Mouse (Mus musculus): ENCODE measurements around the gene Nsl1. TPM values are rescaled to one million over a fixed set of nuclear protein-coding genes. Genes with fewer than 3 reads are reported as not detected.
A peak's percentile ranks its signal among the peaks of the same experiment; 100 is the strongest.

Nsl1 gene
- polyA plus RNA-seq, 1 experiment from 2014 or later: 35.9 TPM

GRCm38 (mm10) chr1:191063700-191064099, 888 bp downstream of the Nsl1 start:
- DNase-seq (ENCODE audit: low spot score): no peak
- WGBS: 56% methylated on average over 9 of the region's 9 CpGs
- Histone ChIP-seq H3K36me3 (peaks cover 41% of the 10 kb centered on the region), H3K27me3 (ENCODE audit: low read depth, poor library complexity, severe bottlenecking) (no peaks in the 10 kb centered on the region), H3K9me3 (replicated peaks) (no peaks in the 10 kb centered on the region), H3K4me1 (peaks cover 26% of the 10 kb centered on the region), H3K4me3 (peak overlapping the region; percentile 85), H3K27ac (replicated peaks) (peak overlapping the region; percentile 96)

GRCm38 (mm10) chr1:191064535-191064934, 1.7 kb downstream of the Nsl1 start:
- H3K27ac ChIP-seq (replicated peaks): no peak overlapping the region
- H3K9me3 ChIP-seq (replicated peaks): no peaks in the 10 kb centered on the region
- 92% methylated on average over 2 of the region's 2 CpGs for WGBS
- H3K36me3 ChIP-seq: peaks cover 50% of the 10 kb centered on the region
- no peak for DNase-seq (ENCODE audit: low spot score)
- H3K27me3 ChIP-seq (ENCODE audit: low read depth, poor library complexity, severe bottlenecking): no peaks in the 10 kb centered on the region
- peaks cover 26% of the 10 kb centered on the region for H3K4me1 ChIP-seq
- H3K4me3 ChIP-seq: no peak overlapping the region

- Histone ChIP-seq H3K36me3 (peaks cover 56% of the 10 kb centered on the region), H3K27me3 (ENCODE audit: low read depth, poor library complexity, severe bottlenecking) (no peaks in the 10 kb centered on the region), H3K9me3 (replicated peaks) (no peaks in the 10 kb centered on the region), H3K27ac (replicated peaks) (no peak overlapping the region), H3K4me3 (no peak overlapping the region), H3K4me1 (peaks cover 26% of the 10 kb centered on the region)
- WGBS: 90% methylated on average over 4 of the region's 4 CpGs
- DNase-seq (ENCODE audit: low spot score): no peak
Measured at GRCm38 (mm10) chr1:191065188-191065587, 2.4 kb downstream of the Nsl1 start.

- H3K36me3 ChIP-seq: peaks cover 88% of the 10 kb centered on the region
- no peaks in the 10 kb centered on the region for H3K9me3 ChIP-seq (replicated peaks)
- 83% methylated on average over 5 of the region's 5 CpGs for WGBS
- no peak overlapping the region for H3K27ac ChIP-seq (replicated peaks)
- H3K27me3 ChIP-seq (ENCODE audit: low read depth, poor library complexity, severe bottlenecking): no peaks in the 10 kb centered on the region
- no peak overlapping the region for H3K4me3 ChIP-seq
- peaks cover 18% of the 10 kb centered on the region for H3K4me1 ChIP-seq
- DNase-seq (ENCODE audit: low spot score): no peak
Measured at GRCm38 (mm10) chr1:191068377-191068776, 5.6 kb downstream of the Nsl1 start.

- H3K27me3 ChIP-seq (ENCODE audit: low read depth, poor library complexity, severe bottlenecking): no peaks in the 10 kb centered on the region
- H3K36me3 ChIP-seq: peaks cover 100% of the 10 kb centered on the region
- WGBS: 93% methylated on average over 4 of the region's 4 CpGs
- no peak for DNase-seq (ENCODE audit: low spot score)
- H3K9me3 ChIP-seq (replicated peaks): no peaks in the 10 kb centered on the region
- H3K27ac ChIP-seq (replicated peaks): no peak overlapping the region
- no peak overlapping the region for H3K4me3 ChIP-seq
- no peaks in the 10 kb centered on the region; the same call in 1 of the 2 replicates for H3K4me1 ChIP-seq
Measured at GRCm38 (mm10) chr1:191070259-191070658, 7.4 kb downstream of the Nsl1 start.

- 94% methylated on average over 6 of the region's 6 CpGs for WGBS
- H3K36me3 ChIP-seq: peaks cover 100% of the 10 kb centered on the region
Measured at GRCm38 (mm10) chr1:191071613-191072012, 8.8 kb downstream of the Nsl1 start.

GRCm38 (mm10) chr1:191072329-191072913, 9.6 kb downstream of the Nsl1 start:
- H3K4me1 ChIP-seq: no peaks in the 10 kb centered on the region
- H3K27ac ChIP-seq (replicated peaks): no peak overlapping the region
- no peaks in the 10 kb centered on the region for H3K9me3 ChIP-seq (replicated peaks)
- no peaks in the 10 kb centered on the region for H3K27me3 ChIP-seq (ENCODE audit: low read depth, poor library complexity, severe bottlenecking)
- peaks cover 100% of the 10 kb centered on the region for H3K36me3 ChIP-seq
- WGBS: 95% methylated on average over 16 of the region's 16 CpGs
- no peak for DNase-seq (ENCODE audit: low spot score)
- no peak overlapping the region for H3K4me3 ChIP-seq

More at GRCm38 (mm10) chr1:191071613-191072012, 8.8 kb downstream of the Nsl1 start:
- H3K27ac ChIP-seq (replicated peaks): no peak overlapping the region
- H3K4me1 ChIP-seq: no peaks in the 10 kb centered on the region
- no peak overlapping the region for H3K4me3 ChIP-seq
- H3K9me3 ChIP-seq (replicated peaks): no peaks in the 10 kb centered on the region
- H3K27me3 ChIP-seq (ENCODE audit: low read depth, poor library complexity, severe bottlenecking): no peaks in the 10 kb centered on the region
- no peak for DNase-seq (ENCODE audit: low spot score)

- DNase-seq (ENCODE audit: low spot score): no peak
- Histone ChIP-seq H3K27me3 (ENCODE audit: low read depth, poor library complexity, severe bottlenecking) (no peaks in the 10 kb centered on the region), H3K9me3 (replicated peaks) (no peaks in the 10 kb centered on the region), H3K4me3 (no peak overlapping the region), H3K4me1 (no peaks in the 10 kb centered on the region), H3K36me3 (peaks cover 100% of the 10 kb centered on the region), H3K27ac (replicated peaks) (no peak overlapping the region)
- WGBS: 96% methylated on average over 6 of the region's 6 CpGs
Measured at GRCm38 (mm10) chr1:191073001-191073400, 10.2 kb downstream of the Nsl1 start.

GRCm38 (mm10) chr1:191073486-191073885, 10.7 kb downstream of the Nsl1 start:
- peaks cover 100% of the 10 kb centered on the region for H3K36me3 ChIP-seq

GRCm38 (mm10) chr1:191075199-191075883, 12.5 kb downstream of the Nsl1 start:
- WGBS: 77% methylated on average over 10 of the region's 10 CpGs
- Histone ChIP-seq H3K27me3 (ENCODE audit: low read depth, poor library complexity, severe bottlenecking) (no peaks in the 10 kb centered on the region), H3K4me1 (no peaks in the 10 kb centered on the region), H3K36me3 (peaks cover 100% of the 10 kb centered on the region), H3K4me3 (no peak overlapping the region), H3K27ac (replicated peaks) (no peak overlapping the region), H3K9me3 (replicated peaks) (no peaks in the 10 kb centered on the region)
- DNase-seq (ENCODE audit: low spot score): peak; percentile 37

More at GRCm38 (mm10) chr1:191073486-191073885, 10.7 kb downstream of the Nsl1 start:
- no peak for DNase-seq (ENCODE audit: low spot score)
- WGBS: 91% methylated on average over 4 of the region's 4 CpGs
- Histone ChIP-seq H3K9me3 (replicated peaks) (no peaks in the 10 kb centered on the region), H3K27ac (replicated peaks) (no peak overlapping the region), H3K27me3 (ENCODE audit: low read depth, poor library complexity, severe bottlenecking) (no peaks in the 10 kb centered on the region), H3K4me1 (no peaks in the 10 kb centered on the region), H3K4me3 (no peak overlapping the region)

- Histone ChIP-seq H3K27ac (replicated peaks) (no peak overlapping the region), H3K36me3 (peaks cover 86% of the 10 kb centered on the region), H3K4me1 (no peaks in the 10 kb centered on the region), H3K27me3 (ENCODE audit: low read depth, poor library complexity, severe bottlenecking) (no peaks in the 10 kb centered on the region), H3K9me3 (replicated peaks) (no peaks in the 10 kb centered on the region), H3K4me3 (no peak overlapping the region)
- no peak for DNase-seq (ENCODE audit: low spot score)
- WGBS: 92% methylated on average over 8 of the region's 8 CpGs
Measured at GRCm38 (mm10) chr1:191083230-191083629, 20.4 kb downstream of the Nsl1 start.

- WGBS: 75% methylated on average over 5 of the region's 5 CpGs
- Histone ChIP-seq H3K27me3 (ENCODE audit: low read depth, poor library complexity, severe bottlenecking) (no peaks in the 10 kb centered on the region), H3K27ac (replicated peaks) (no peak overlapping the region), H3K4me3 (no peak overlapping the region), H3K4me1 (no peaks in the 10 kb centered on the region), H3K36me3 (peaks cover 68% of the 10 kb centered on the region), H3K9me3 (replicated peaks) (no peaks in the 10 kb centered on the region)
- DNase-seq (ENCODE audit: low spot score): peak; percentile 51
Measured at GRCm38 (mm10) chr1:191084951-191085559, 22.2 kb downstream of the Nsl1 start.

GRCm38 (mm10) chr1:191085597-191085996, 22.8 kb downstream of the Nsl1 start:
- Histone ChIP-seq H3K27ac (replicated peaks) (no peak overlapping the region), H3K36me3 (peaks cover 62% of the 10 kb centered on the region), H3K4me3 (no peak overlapping the region), H3K4me1 (no peaks in the 10 kb centered on the region), H3K27me3 (ENCODE audit: low read depth, poor library complexity, severe bottlenecking) (no peaks in the 10 kb centered on the region), H3K9me3 (replicated peaks) (no peaks in the 10 kb centered on the region)
- DNase-seq (ENCODE audit: low spot score): no peak
- 91% methylated on average over 12 of the region's 12 CpGs for WGBS

Measured in midbrain, embryonic 10.5 days (tissue).